Mouse (Mus musculus) kidney, embryonic 15.5 days (tissue): ENCODE data around the gene Tmem145. TPM values are rescaled to one million over a fixed set of nuclear protein-coding genes. Genes with fewer than 3 reads are reported as not detected.

Experiments
- ATAC-seq: fragments of 200-750 bp; cut with Nextera tagmentation; replicated peaks from 2 replicates; pipeline ENCODE4 v1.8.0; 2017; ENCODE audit warnings: moderate TSS enrichment; ENCODE audit not compliant: low FRiP score
- H3K27ac ChIP-seq: fragments of 300-500 bp; sonication (generic); 2 replicates; pipeline ENCODE4 v1.5.1; 2015; ENCODE audit warnings: mild to moderate bottlenecking, inconsistent platforms
- H3K27me3 ChIP-seq: fragments of 300-500 bp; sonication (generic); 2 replicates; pipeline ENCODE4 v1.6.1; 2015; ENCODE audit warnings: inconsistent platforms
- H3K36me3 ChIP-seq: fragments of 300-500 bp; sonication (generic); 2 replicates; pipeline ENCODE4 v1.6.1; 2015; ENCODE audit warnings: inconsistent platforms
- H3K4me1 ChIP-seq: fragments of 300-500 bp; sonication (generic); 2 replicates; pipeline ENCODE4 v1.6.1; 2015; ENCODE audit warnings: inconsistent platforms
- H3K4me2 ChIP-seq: fragments of 300-500 bp; sonication (generic); 2 replicates; pipeline ENCODE4 v1.6.1; 2015; ENCODE audit warnings: moderate library complexity, mild to moderate bottlenecking, inconsistent platforms
- H3K4me3 ChIP-seq: fragments of 300-500 bp; sonication (generic); replicated peaks from 2 replicates; pipeline ENCODE4 v1.5.1; 2015; ENCODE audit warnings: mild to moderate bottlenecking, inconsistent platforms
- H3K9ac ChIP-seq: fragments of 300-500 bp; sonication (generic); 2 replicates; pipeline ENCODE4 v1.6.1; 2015; ENCODE audit warnings: mild to moderate bottlenecking, inconsistent platforms
- H3K9me3 ChIP-seq: fragments of 300-500 bp; sonication (generic); replicated peaks from 2 replicates; pipeline ENCODE4 v1.6.1; 2016; ENCODE audit warnings: inconsistent platforms
- WGBS: fragments of 180-500 bp; shearing (Covaris S2); methylation state at CpG from one replicate; pipeline ENCODE4 v1.1.7; 2015; ENCODE audit warnings: mixed read lengths; 5-methylcytosine and 5-hydroxymethylcytosine counted together
- polyA plus RNA-seq: library from polyadenylated mRNA; unstranded; fragments of >200 nt; fragmentation: Nextera tagmentation; extraction: Ambion mirVana; gene quantifications from 2 replicates; pipeline ENCODE4 v1.2.1, GENCODE M21; 2015

The Tmem145 gene
- polyA plus RNA-seq, 1 experiment from 2014 or later = 0.87 TPM

DNA sequence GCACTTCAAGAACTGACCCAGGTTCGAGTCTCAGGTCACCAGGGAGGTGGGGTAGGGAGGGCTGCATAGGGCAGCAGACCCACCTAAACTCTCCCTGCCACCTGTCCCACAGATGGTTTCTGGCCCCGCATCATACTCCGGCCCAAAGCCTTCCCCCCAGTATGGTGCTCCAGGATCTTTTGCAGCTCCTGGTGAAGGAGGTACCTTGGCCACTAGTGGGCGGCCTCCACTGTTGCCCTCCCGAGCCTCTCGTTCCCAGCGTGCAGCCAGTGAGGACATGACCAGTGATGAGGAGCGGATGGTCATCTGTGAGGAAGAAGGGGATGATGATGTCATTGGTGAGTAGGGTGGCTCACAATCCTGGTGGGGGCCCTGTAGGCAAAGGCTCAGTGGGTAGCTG is 18.9 kb upstream of the Tmem145 start:
- Histone ChIP-seq H3K4me2 (no peak overlapping the region), H3K4me1 (peaks cover 36% of the 10 kb centered on the region), H3K9ac (no peak overlapping the region), H3K4me3 (no peak overlapping the region), H3K9me3 (no peaks in the 10 kb centered on the region), H3K36me3 (peaks cover 73% of the 10 kb centered on the region), H3K27me3 (no peaks in the 10 kb centered on the region), H3K27ac (no peak overlapping the region)
- 80% methylated on average over 8 of the region's 8 CpGs for WGBS
- ATAC-seq = no peak

DNA sequence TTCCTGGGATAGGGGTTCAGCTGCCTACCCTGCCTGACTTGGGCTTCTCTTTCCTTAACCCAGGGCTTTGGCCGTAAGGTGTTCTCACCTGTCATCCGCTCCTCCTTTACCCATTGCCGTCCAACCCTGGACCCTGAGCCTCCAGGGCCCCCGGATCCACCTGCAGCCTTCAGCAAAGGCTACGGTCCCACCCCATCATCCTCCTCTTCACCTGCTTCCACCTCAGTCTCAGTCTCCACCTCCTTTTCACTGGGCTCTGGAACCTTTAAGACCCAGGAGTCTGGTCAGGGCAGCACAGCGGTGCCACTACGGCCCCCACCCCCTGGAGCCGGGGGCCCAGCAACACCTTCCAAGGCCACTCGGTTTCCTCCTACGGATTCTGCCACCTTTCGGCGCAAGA is 17.9 kb upstream of the Tmem145 start:
- ATAC-seq = no peak
- WGBS = 86% methylated on average over 12 of the region's 12 CpGs

DNA sequence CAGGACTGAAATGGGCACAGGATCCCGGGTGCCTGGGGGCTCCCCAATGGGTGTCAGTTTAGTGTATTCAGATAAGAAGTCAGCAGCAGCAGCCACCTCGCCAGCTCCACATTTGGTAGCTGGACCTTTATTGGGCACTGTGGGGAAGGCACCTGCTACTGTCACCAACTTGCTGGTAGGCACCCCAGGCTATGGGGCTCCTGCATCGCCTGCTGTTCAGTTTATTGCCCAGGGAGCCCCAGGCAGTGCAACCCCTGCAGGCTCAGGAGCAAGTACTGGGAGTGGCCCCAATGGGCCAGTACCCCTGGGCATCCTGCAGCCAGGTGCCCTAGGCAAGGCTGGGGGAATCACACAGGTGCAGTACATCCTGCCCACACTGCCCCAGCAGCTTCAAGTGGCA is 17.2 kb upstream of the Tmem145 start:
- H3K27me3 ChIP-seq = no peaks in the 10 kb centered on the region
- H3K9ac ChIP-seq = no peak overlapping the region
- H3K4me1 ChIP-seq = peaks cover 30% of the 10 kb centered on the region
- H3K27ac ChIP-seq = no peak overlapping the region
- WGBS = 94% methylated on average over 3 of the region's 3 CpGs
- peaks cover 91% of the 10 kb centered on the region for H3K36me3 ChIP-seq
- no peaks in the 10 kb centered on the region for H3K9me3 ChIP-seq
- no peak overlapping the region for H3K4me2 ChIP-seq
- no peak for ATAC-seq
- H3K4me3 ChIP-seq = no peak overlapping the region

More for the DNA sequence above, 17.9 kb upstream of the Tmem145 start:
- Histone ChIP-seq H3K4me3 (no peak overlapping the region), H3K27me3 (no peaks in the 10 kb centered on the region), H3K9me3 (no peaks in the 10 kb centered on the region), H3K27ac (no peak overlapping the region), H3K4me1 (peaks cover 37% of the 10 kb centered on the region), H3K9ac (no peak overlapping the region), H3K36me3 (peaks cover 84% of the 10 kb centered on the region), H3K4me2 (no peak overlapping the region)

DNA sequence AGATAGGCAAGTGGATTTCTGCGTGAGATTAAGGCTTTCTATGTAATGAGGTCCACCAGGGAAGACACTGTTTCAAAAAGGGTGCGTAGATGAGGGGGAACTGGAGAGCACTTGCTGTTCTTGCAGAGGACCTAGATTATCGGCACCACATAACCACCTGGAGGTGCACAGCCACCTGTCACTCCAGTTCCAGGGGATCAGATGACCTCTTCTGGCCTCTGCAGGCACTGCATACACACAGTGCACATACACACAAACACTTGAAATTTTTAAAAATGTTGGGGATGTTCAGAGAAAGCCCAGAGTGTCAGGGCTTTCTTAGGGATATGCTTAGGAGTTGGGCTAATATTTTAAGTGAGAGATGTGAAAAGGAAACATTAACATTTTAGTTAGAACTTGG is 16.0 kb upstream of the Tmem145 start:
- H3K27ac ChIP-seq = no peak overlapping the region
- H3K4me3 ChIP-seq = no peak overlapping the region
- H3K27me3 ChIP-seq = no peaks in the 10 kb centered on the region
- no peak overlapping the region for H3K4me2 ChIP-seq
- no peak for ATAC-seq
- peaks cover 18% of the 10 kb centered on the region for H3K4me1 ChIP-seq
- no peaks in the 10 kb centered on the region for H3K9me3 ChIP-seq
- peaks cover 98% of the 10 kb centered on the region for H3K36me3 ChIP-seq
- 98% methylated on average over 3 of the region's 3 CpGs for WGBS
- H3K9ac ChIP-seq = no peak overlapping the region

DNA sequence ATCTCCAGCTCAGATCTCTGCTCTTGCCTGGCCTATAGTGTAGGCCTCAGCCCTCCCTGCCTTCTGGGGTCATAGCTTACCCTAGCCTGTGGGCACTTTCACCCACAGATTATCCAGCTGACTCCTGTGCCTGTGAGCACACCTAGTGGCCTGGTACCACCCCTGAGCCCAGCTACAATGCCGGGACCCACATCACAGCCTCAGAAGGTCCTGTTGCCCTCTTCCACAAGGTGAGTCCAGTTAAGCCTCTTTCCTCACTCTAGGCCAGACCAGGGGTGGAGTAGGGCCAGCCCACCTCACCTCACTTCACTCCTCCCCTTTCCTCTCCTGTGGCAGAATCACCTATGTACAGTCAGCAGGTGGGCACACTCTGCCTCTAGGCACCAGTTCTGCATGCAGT is 15.4 kb upstream of the Tmem145 start:
- H3K9me3 ChIP-seq = no peaks in the 10 kb centered on the region
- WGBS = 100% methylated on average over 1 of the region's 1 CpGs
- no peak overlapping the region for H3K9ac ChIP-seq
- H3K27ac ChIP-seq = 0 out of 2 replicates have a peak overlapping the region, but pooled peaks have one; percentile 19
- no peak for ATAC-seq
- H3K4me1 ChIP-seq = peaks cover 21% of the 10 kb centered on the region
- H3K36me3 ChIP-seq = peaks cover 98% of the 10 kb centered on the region
- no peak overlapping the region for H3K4me2 ChIP-seq
- no peaks in the 10 kb centered on the region for H3K27me3 ChIP-seq
- H3K4me3 ChIP-seq = no peak overlapping the region

DNA sequence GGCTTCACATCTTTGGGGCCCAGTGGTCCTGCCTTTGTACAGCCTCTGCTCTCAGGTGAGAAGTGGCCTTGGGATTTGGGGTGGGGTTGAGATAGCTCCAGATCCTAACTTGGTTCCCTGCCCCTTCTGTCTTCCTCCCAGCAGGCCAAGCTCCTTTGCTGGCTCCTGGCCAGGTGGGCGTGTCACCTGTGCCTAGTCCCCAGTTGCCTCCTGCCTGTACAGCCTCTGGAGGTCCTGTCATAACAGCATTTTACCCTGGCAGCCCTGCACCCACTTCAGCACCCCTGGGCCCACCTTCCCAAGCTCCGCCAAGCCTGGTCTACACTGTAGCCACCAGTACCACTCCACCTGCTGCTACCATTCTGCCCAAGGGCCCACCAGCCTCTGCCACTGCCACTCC is 15.0 kb upstream of the Tmem145 start:
- WGBS = 83% methylated on average over 2 of the region's 2 CpGs
- no peaks in the 10 kb centered on the region for H3K9me3 ChIP-seq
- peaks cover 97% of the 10 kb centered on the region for H3K36me3 ChIP-seq
- H3K27me3 ChIP-seq = no peaks in the 10 kb centered on the region
- H3K27ac ChIP-seq = 0 out of 2 replicates have a peak overlapping the region, but pooled peaks have one; percentile 2
- H3K4me3 ChIP-seq = no peak overlapping the region
- ATAC-seq = no peak
- H3K4me2 ChIP-seq = no peak overlapping the region
- peaks cover 22% of the 10 kb centered on the region for H3K4me1 ChIP-seq
- H3K9ac ChIP-seq = no peak overlapping the region

DNA sequence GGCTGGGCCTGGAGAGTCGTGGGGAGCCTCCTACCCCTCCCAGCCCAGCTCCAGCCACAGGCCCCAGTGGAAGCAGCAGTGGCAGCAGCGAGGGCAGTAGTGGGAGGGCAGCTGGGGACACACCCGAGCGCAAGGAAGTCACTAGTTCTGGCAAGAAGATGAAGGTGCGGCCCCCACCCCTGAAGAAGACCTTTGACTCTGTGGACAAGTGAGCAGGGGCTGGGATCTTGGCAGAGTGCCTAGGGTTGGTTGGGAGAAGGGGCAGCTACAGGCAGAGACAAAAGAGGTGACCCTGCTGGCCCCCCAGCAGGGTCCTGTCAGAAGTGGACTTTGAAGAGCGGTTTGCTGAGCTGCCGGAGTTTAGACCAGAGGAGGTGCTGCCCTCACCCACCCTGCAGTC is 13.8 kb upstream of the Tmem145 start:
- Histone ChIP-seq H3K4me1 (peaks cover 34% of the 10 kb centered on the region), H3K36me3 (peaks cover 87% of the 10 kb centered on the region), H3K9me3 (no peaks in the 10 kb centered on the region), H3K4me3 (no peak overlapping the region), H3K4me2 (no peak overlapping the region), H3K27ac (0 out of 2 replicates have a peak overlapping the region, but pooled peaks have one; percentile 15), H3K27me3 (no peaks in the 10 kb centered on the region), H3K9ac (no peak overlapping the region)
- ATAC-seq = no peak
- WGBS = 48% methylated on average over 7 of the region's 7 CpGs

DNA sequence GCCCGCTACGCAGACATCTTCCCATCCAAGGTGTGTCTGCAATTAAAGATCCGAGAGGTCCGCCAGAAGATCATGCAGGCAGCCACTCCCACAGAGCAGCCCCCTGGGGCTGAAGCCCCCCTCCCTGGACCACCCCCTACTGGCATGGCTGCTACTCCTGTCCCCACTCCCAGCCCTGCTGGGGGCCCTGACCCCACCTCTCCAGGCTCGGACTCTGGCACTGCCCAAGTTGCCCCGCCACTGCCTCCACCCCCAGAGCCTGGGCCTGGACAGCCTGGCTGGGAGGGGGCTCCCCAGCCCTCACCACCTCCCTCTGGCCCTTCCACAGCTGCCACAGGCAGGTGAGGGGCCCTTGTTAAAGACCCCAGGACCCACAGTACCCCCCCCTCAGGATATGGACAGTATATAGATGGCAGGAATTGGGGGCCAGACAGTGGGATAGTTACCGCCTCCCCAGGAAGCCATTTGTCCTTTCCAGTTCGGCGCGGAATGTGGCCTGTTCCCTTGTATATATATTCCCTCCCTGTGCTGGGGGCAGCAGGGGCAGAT is 12.6 kb upstream of the Tmem145 start:
- H3K4me1 ChIP-seq = peaks cover 38% of the 10 kb centered on the region
- no peak overlapping the region for H3K4me3 ChIP-seq
- 74% methylated on average over 10 of the region's 10 CpGs for WGBS
- ATAC-seq = no peak
- no peaks in the 10 kb centered on the region for H3K27me3 ChIP-seq
- no peak overlapping the region for H3K9ac ChIP-seq
- no peak overlapping the region for H3K4me2 ChIP-seq
- no peaks in the 10 kb centered on the region for H3K9me3 ChIP-seq
- H3K27ac ChIP-seq = 0 out of 2 replicates have a peak overlapping the region, but pooled peaks have one; percentile 41
- peaks cover 75% of the 10 kb centered on the region for H3K36me3 ChIP-seq

DNA sequence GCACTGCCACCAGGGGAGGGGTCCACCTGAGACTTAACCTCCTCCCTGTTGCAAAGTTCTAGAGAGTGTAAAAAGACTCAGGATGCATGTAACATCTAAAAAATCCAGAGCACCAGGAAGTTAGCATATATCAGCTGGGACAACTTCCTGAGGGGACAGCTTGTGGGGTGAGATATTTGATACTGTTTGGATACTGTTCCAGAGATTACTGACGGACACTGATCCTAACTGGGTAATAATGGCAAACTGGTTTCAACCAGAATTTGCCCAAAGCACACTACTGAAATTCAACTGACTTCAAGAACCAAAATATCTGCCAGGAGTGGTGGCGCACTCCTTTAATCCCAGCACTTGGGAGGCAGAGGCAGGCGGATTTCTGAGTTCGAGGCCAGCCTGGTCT is 11.4 kb upstream of the Tmem145 start:
- ATAC-seq = no peak
- Histone ChIP-seq H3K27ac (no peak overlapping the region), H3K9ac (no peak overlapping the region), H3K4me1 (peaks cover 44% of the 10 kb centered on the region), H3K27me3 (no peaks in the 10 kb centered on the region), H3K4me3 (no peak overlapping the region), H3K36me3 (peaks cover 63% of the 10 kb centered on the region), H3K9me3 (no peaks in the 10 kb centered on the region), H3K4me2 (no peak overlapping the region)
- 82% methylated on average over 4 of the region's 4 CpGs for WGBS

DNA sequence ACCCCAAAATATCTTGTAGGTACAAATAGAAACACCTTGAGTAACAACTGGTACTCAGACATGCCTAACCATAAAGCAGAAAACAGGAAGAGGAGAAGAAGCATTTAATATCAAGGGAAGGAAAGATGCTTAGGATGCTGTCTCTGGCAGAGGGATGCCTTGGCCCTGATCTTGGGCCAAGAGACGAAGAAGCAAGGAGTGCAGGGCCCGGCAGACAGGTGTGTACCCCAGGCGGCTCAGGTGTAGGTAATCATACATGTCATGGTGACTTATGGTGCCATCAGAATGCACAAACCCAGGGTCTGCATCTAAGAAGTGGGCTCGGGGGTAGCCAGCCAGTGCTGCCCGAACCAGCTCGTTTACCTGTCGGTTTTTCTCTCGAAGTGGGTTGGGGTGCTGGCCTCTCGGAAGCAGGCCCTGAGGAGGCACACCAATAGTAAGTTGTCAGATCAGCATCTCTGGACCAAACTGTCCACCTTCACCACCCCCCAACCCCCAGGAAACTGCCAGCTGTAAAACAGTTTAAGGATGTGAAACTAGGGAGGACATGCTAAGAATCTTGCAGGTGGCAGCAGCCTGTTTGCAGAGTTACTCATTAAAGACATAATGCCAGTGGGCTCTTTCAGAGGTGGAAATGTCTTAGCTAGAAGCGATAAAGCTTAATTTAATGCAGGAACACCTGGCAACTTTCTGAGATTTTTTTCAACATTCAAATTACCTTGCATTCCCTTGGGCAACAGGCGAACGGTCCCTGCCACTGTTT is 10.8 kb upstream of the Tmem145 start:
- H3K9ac ChIP-seq = no peak overlapping the region
- H3K36me3 ChIP-seq = peaks cover 56% of the 10 kb centered on the region
- H3K4me1 ChIP-seq = peaks cover 44% of the 10 kb centered on the region
- 84% methylated on average over 12 of the region's 12 CpGs for WGBS
- H3K27me3 ChIP-seq = no peaks in the 10 kb centered on the region
- no peak overlapping the region for H3K4me2 ChIP-seq
- H3K27ac ChIP-seq = no peak overlapping the region
- ATAC-seq = no peak
- H3K9me3 ChIP-seq = no peaks in the 10 kb centered on the region
- H3K4me3 ChIP-seq = no peak overlapping the region

DNA sequence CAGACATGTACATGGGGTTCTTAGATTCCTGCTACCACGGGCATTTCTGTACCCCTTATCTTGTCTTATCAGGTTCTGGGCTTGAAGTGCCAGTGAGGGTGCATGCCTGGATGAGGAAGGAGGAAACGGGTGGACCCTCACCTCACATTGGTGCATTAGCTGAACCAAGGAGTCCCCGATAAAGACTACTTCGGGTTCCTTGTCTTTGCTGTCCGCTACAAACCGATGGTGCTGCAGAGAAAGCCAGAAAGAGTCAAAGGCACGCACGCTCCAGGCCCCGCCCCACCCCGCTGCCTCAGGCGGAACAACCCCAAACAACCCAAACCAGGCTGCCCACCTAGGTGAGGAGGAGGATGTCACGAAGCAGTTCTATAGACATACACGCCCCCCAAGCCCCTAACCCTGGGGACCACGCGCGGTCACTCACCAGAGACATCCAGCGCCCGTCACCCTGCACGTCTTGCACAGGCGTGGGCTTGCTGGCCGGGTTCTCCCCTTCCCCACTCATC is 8.9 kb upstream of the Tmem145 start:
- H3K9me3 ChIP-seq = no peaks in the 10 kb centered on the region
- peaks cover 36% of the 10 kb centered on the region for H3K4me1 ChIP-seq
- peaks cover 38% of the 10 kb centered on the region for H3K36me3 ChIP-seq
- peak overlapping the region; percentile 94 for H3K27ac ChIP-seq
- peak; percentile 26 for ATAC-seq
- under 1% methylated on average over 21 of the region's 21 CpGs for WGBS
- H3K4me2 ChIP-seq = peak overlapping the region; percentile 76
- H3K27me3 ChIP-seq = no peaks in the 10 kb centered on the region
- peak overlapping the region; percentile 70 for H3K9ac ChIP-seq
- peak overlapping the region; percentile 66 for H3K4me3 ChIP-seq

DNA sequence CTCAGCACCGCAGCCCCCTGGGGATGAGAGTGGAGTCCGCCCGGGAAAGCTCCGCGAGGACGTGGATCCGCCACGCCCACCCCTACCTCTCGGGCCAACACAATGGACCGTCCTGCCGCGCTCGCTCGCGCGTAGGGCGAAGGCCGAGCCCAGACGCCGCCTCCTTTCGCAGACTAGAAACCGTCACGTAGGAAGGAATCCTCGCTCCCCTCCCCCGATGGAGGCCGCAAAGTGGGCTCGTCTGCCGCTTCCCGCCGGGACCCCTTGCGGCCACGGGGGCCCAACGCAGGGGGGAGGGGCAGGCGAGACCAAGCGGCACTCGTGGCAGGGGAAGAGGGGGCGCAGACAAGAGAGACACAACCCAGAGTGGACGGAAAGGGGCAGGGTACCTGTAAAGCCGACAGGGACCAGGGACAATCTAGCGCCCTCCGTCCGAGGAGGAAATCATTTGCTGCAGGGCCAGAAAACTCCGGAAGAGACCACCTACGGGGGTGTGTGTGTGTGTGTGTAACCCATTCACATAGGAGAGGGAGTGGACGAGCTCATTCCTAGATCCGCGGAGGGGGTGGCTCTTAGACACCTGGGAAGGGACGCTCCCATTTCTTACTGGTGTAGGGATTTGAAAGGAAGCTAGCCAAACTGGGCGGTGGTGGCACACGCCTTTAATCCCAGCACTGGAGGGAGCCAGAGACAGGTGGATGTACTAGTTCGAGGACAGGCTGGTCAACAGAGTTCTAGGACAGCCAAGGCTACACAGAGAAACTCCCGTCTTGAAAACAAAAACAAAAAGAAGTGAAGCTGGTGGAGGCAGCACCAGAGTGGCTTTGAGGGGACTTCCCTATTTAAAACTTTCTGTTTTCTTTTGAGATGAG is 8.2 kb upstream of the Tmem145 start, which contains the start of gene Pafah1b3:
Gene Pafah1b3 (minus strand): TSS at position 533 of the 872 bp plus-strand sequence.
- peak; percentile 95 for ATAC-seq
- Histone ChIP-seq H3K27me3 (no peaks in the 10 kb centered on the region), H3K27ac (peak within 1 kb of the TSS; percentile 94), H3K36me3 (peaks cover 31% of the 10 kb centered on the region), H3K4me3 (peak within 1 kb of the TSS; percentile 66), H3K4me2 (peak within 1 kb of the TSS; percentile 76), H3K9ac (peak within 1 kb of the TSS; percentile 70), H3K9me3 (no peaks in the 10 kb centered on the region), H3K4me1 (peaks cover 31% of the 10 kb centered on the region)
- WGBS = under 1% methylated on average over 52 of the region's 52 CpGs
